8 mouse cellular contexts compared by ENCODE assay signal in genomic region chr10:110931161-110931912, GRCm38 (mm10). TPM values are rescaled to one million over a fixed set of nuclear protein-coding genes. Genes with fewer than 3 reads are reported as not detected.
DNase-seq lines count a peak whose midpoint lies in the region; ATAC-seq and TF ChIP-seq lines count a peak whose summit lies in the region.

No protein-coding gene starts in this region.

- no peaks in the 10 kb centered on the region for H3K9me3 ChIP-seq in embryonic facial prominence, embryonic 14.5 days (ENCODE audit: control insufficient read depth, low read length)
- H3K9me3 ChIP-seq in limb, embryonic 12.5 days, result no peaks in the 10 kb centered on the region

- H3K4me2 ChIP-seq in embryonic facial prominence, embryonic 14.5 days (ENCODE audit: low read depth, low read length), result peak overlapping the region; percentile 35
- peak overlapping the region; percentile 46 for H3K4me2 ChIP-seq in limb, embryonic 12.5 days

- peak overlapping the region; percentile 48 for H3K4me3 ChIP-seq in lung, adult 2 months (replicated peaks; ENCODE audit: extremely low read depth, low read depth, low read length)
- peak overlapping the region; percentile 11; the same call in 1 of the 2 replicates for H3K4me3 ChIP-seq in embryonic facial prominence, embryonic 14.5 days (ENCODE audit: low read depth, low read length)
- no peak overlapping the region for H3K4me3 ChIP-seq in limb, embryonic 12.5 days (replicated peaks)
- H3K4me3 ChIP-seq in olfactory bulb, adult 2 months (ENCODE audit: insufficient read depth, low read depth, low read length), result peak overlapping the region; percentile 27

- no peaks in the 10 kb centered on the region for H3K27me3 ChIP-seq in embryonic facial prominence, embryonic 14.5 days (replicated peaks; ENCODE audit: control insufficient read depth, insufficient read depth, low read length)
- no peaks in the 10 kb centered on the region for H3K27me3 ChIP-seq in limb, embryonic 12.5 days

- peak; percentile 58 for ATAC-seq in embryonic facial prominence, embryonic 14.5 days (ENCODE audit: low read depth)
- no peak for ATAC-seq in limb, embryonic 12.5 days (ENCODE audit: insufficient number of reproducible peaks, insufficient read depth, low FRiP score, low TSS enrichment, low read depth)
- no peak for ATAC-seq in erythroid progenitor cell, adult 5-6 weeks (replicated peaks; ENCODE audit: low FRiP score, poor library complexity, severe bottlenecking)

- no peak overlapping the region; the same call in 1 of the 2 replicates for H3K9ac ChIP-seq in embryonic facial prominence, embryonic 14.5 days (ENCODE audit: low read depth, low read length)
- H3K9ac ChIP-seq in limb, embryonic 12.5 days (replicated peaks), result no peak overlapping the region

- WGBS in lung, adult 2 months, result 67% methylated on average over 13 of the region's 13 CpGs
- 40% methylated on average over 13 of the region's 13 CpGs for WGBS in embryonic facial prominence, embryonic 14.5 days
- 56% methylated on average over 13 of the region's 13 CpGs for WGBS in limb, embryonic 12.5 days
- WGBS in olfactory bulb, adult 2 months, result 16% methylated on average over 13 of the region's 13 CpGs

- H3K36me3 ChIP-seq in embryonic facial prominence, embryonic 14.5 days (ENCODE audit: control insufficient read depth, insufficient read depth, low read length), result peaks cover 7% of the 10 kb centered on the region; the same call in 1 of the 2 replicates
- peaks cover 21% of the 10 kb centered on the region for H3K36me3 ChIP-seq in limb, embryonic 12.5 days

- peaks cover 9% of the 10 kb centered on the region for H3K4me1 ChIP-seq in lung, adult 2 months (ENCODE audit: control insufficient read depth, insufficient read depth, low read length)
- peaks cover 46% of the 10 kb centered on the region for H3K4me1 ChIP-seq in embryonic facial prominence, embryonic 14.5 days (ENCODE audit: control insufficient read depth, insufficient read depth, low read length)
- peaks cover 62% of the 10 kb centered on the region for H3K4me1 ChIP-seq in limb, embryonic 12.5 days (replicated peaks)
- peaks cover 19% of the 10 kb centered on the region for H3K4me1 ChIP-seq in olfactory bulb, adult 2 months (ENCODE audit: control insufficient read depth, insufficient read depth, low read length)

- peak overlapping the region; percentile 58 for H3K27ac ChIP-seq in embryonic facial prominence, embryonic 14.5 days (replicated peaks; ENCODE audit: low read depth, low read length)
- H3K27ac ChIP-seq in limb, embryonic 12.5 days, result peak overlapping the region; percentile 86
- peak overlapping the region; percentile 92 for H3K27ac ChIP-seq in olfactory bulb, adult 2 months (ENCODE audit: insufficient read depth, low read depth, low read length)

- TF ChIP-seq POLR2A in lung, adult 2 months (IDR thresholded peaks at IDR 0.05; ENCODE audit: borderline replicate concordance, extremely low read depth, low read depth, low read length), result no peak
- no peak for TF ChIP-seq POLR2A in olfactory bulb, adult 2 months (IDR thresholded peaks at IDR 0.05; ENCODE audit: insufficient read depth, low read depth, low read length)

- DNase-seq in lung, adult 2 months, result no peak
- no peak for DNase-seq in lung, postnatal 4 days
- peak; percentile 84 for DNase-seq in embryonic facial prominence, embryonic 14.5 days (ENCODE audit: low spot score)
- DNase-seq in adrenal gland, postnatal 10 days, result no peak
- no peak for DNase-seq in urinary bladder, postnatal 25 days (ENCODE audit: low spot score)

- no peak for TF ChIP-seq CTCF in lung, adult 2 months (IDR thresholded peaks at IDR 0.05; ENCODE audit: insufficient read depth, low read length)
- TF ChIP-seq CTCF in olfactory bulb, adult 2 months (IDR thresholded peaks at IDR 0.05; ENCODE audit: insufficient read depth, low read depth, low read length), result no peak

RNA-seq across cellular contexts. Expression of gene Csrp2, which starts 11.7 kb away (rescaled TPM):
- 38.3 and 45.0 TPM in 2 replicates for polyA plus RNA-seq in lung, adult 2 months (2012; rRNA removed)
- 165 and 169 TPM in 2 replicates for polyA plus RNA-seq in embryonic facial prominence, embryonic 14.5 days (2014; fragmentation: Nextera tagmentation; extraction: Ambion mirVana)
- 182 and 188 TPM in 2 replicates for polyA plus RNA-seq in limb, embryonic 12.5 days (2016; fragmentation: Nextera tagmentation; extraction: Ambion mirVana)
- polyA plus RNA-seq in olfactory bulb, adult 2 months (2012; ENCODE audit: insufficient read depth, insufficient read length, low replicate concordance, missing spikeins), result not detected in 2 replicates
- total RNA-seq in adrenal gland, postnatal 10 days (2021), result 100 to 1,000 TPM; 245 to 263 TPM
- 18.7 TPM in 1 of 2 replicates, not detected in the other for total RNA-seq in erythroid progenitor cell, adult 5-6 weeks (2015; ENCODE audit: low replicate concordance)
- 2.1 and 11.6 TPM in 2 replicates for total RNA-seq in erythroid progenitor cell, adult 5-6 weeks (2017; ENCODE audit: low replicate concordance)

Comparison
In these comparisons a context has a peak if more than half of its experiments do, and no peak if none do; other contexts are left out.
1. RNA of gene Csrp2, which starts 11.7 kb away (polyA plus RNA-seq): 182 to 188 TPM in limb, embryonic 12.5 days, 165 to 169 TPM in embryonic facial prominence, embryonic 14.5 days and 38.3 to 45.0 TPM in lung, adult 2 months; not detected in olfactory bulb, adult 2 months; every median in the first group is over 10 times any median in the second.
2. Peak in every context shown above with its lines, with median percentiles within 50 percentile points of each other: H3K27ac ChIP-seq.